Mouse (Mus musculus) intestine, postnatal 0 days (tissue): ENCODE measurements around the gene Ptprg. TPM values are rescaled to one million over a fixed set of nuclear protein-coding genes. Genes with fewer than 3 reads are reported as not detected.

Source experiments
- ATAC-seq: fragments of 200-750 bp; cut with Nextera tagmentation; 2 replicates; pipeline ENCODE4 v1.8.0; 2017; ENCODE audit warnings: mild to moderate bottlenecking, moderate TSS enrichment, moderate library complexity
- H3K27ac ChIP-seq: fragments of 300-500 bp; sonication (generic); 2 replicates; pipeline ENCODE4 v1.5.1; 2014; ENCODE audit warnings: mild to moderate bottlenecking, low read depth, low read length, moderate library complexity
- H3K27me3 ChIP-seq: fragments of 300-500 bp; sonication (generic); replicated peaks from 2 replicates; pipeline ENCODE4 v1.6.1; 2014; ENCODE audit warnings: low read length, mixed read lengths; ENCODE audit not compliant: control insufficient read depth, insufficient read depth
- H3K36me3 ChIP-seq: fragments of 300-500 bp; sonication (generic); 2 replicates; pipeline ENCODE4 v1.6.1; 2014; ENCODE audit warnings: mild to moderate bottlenecking, moderate library complexity; ENCODE audit not compliant: control insufficient read depth, insufficient read depth
- H3K4me1 ChIP-seq: fragments of 300-500 bp; sonication (generic); replicated peaks from 2 replicates; pipeline ENCODE4 v1.6.1; 2014; ENCODE audit warnings: antibody characterized with exemption, low read length, mixed read lengths; ENCODE audit not compliant: control insufficient read depth, insufficient read depth
- H3K4me2 ChIP-seq: fragments of 300-500 bp; sonication (generic); replicated peaks from 2 replicates; pipeline ENCODE4 v1.6.1; 2014; ENCODE audit warnings: low read depth, mild to moderate bottlenecking, moderate library complexity
- H3K4me3 ChIP-seq: fragments of 300-500 bp; sonication (generic); 2 replicates; pipeline ENCODE4 v1.5.1; 2014; ENCODE audit warnings: low read depth, low read length
- H3K9ac ChIP-seq: fragments of 300-500 bp; sonication (generic); 2 replicates; pipeline ENCODE4 v1.6.1; 2014; ENCODE audit warnings: mild to moderate bottlenecking, low read depth, low read length
- H3K9me3 ChIP-seq: fragments of 300-500 bp; sonication (generic); 2 replicates; pipeline ENCODE4 v1.6.1; 2016; ENCODE audit warnings: mixed run types; ENCODE audit not compliant: control insufficient read depth
- CTCF ChIP-seq: sonication (generic); IDR thresholded peaks from 2 replicates; pipeline ENCODE4 v1.5.1; 2016; ENCODE audit warnings: low read depth, mild to moderate bottlenecking, control low read depth, antibody characterized with exemption, moderate library complexity
- WGBS: fragments of 180-500 bp; shearing (Covaris S2); extraction: QIAGEN DNeasy Blood & Tissue Kit; methylation state at CpG from one replicate; pipeline ENCODE4 v1.1.7; 2014; 5-methylcytosine and 5-hydroxymethylcytosine counted together
- polyA plus RNA-seq: library from polyadenylated mRNA; unstranded; fragments of >200 nt; fragmentation: Nextera tagmentation; extraction: Ambion mirVana; gene quantifications from 2 replicates; pipeline ENCODE4 v1.2.1, GENCODE M21; 2015

Ptprg gene
- polyA plus RNA-seq, 1 experiment from 2014 or later = 3.7 TPM

DNA sequence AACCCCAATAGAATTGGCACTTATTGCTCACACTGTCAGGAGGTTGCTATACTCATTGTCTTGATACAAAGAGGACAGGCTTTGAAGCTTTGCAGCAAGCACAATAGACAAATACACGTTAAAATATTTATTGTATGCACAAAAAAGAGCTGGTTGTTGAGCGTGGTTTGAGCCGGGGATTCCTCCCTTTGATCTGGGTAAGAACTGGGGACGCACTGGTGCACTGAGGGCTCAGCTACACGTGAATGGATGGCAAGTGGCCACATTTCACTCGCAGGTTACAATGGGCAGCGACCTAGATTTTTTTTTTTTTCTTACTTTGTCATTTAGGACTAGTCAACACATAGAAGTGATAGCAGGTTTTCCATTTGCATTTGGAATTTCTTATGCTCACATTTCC lies 165.9 kb downstream of the Ptprg start:
- H3K36me3 ChIP-seq = no peaks in the 10 kb centered on the region
- H3K9ac ChIP-seq = no peak overlapping the region
- no peak overlapping the region for H3K27ac ChIP-seq
- H3K4me3 ChIP-seq = no peak overlapping the region
- ATAC-seq = no peak
- H3K4me1 ChIP-seq = no peaks in the 10 kb centered on the region
- H3K9me3 ChIP-seq = no peaks in the 10 kb centered on the region
- H3K4me2 ChIP-seq = no peak overlapping the region
- WGBS = 74% methylated on average over 7 of the region's 7 CpGs
- no peak for TF ChIP-seq CTCF
- H3K27me3 ChIP-seq = no peaks in the 10 kb centered on the region

DNA sequence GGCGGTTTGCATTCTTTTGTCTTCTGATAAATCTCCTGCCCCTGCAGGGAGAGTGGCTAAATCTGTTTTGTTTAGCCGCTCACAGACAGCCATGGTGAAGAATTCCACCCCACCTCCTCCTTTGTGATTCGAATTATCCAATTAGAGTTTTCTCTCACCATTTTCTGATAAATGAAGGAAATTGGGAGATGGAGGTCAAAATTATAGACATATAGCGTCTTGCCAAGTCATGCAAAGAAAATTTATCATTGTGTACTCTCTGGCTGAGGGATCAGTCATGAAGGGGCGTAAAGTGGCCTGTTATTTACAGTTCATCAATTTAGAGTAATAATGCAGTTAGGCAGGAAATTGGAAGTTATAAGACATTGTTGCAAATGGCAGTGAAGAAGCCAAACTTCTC lies 168.8 kb downstream of the Ptprg start:
- no peaks in the 10 kb centered on the region for H3K27me3 ChIP-seq
- H3K4me2 ChIP-seq = no peak overlapping the region
- no peaks in the 10 kb centered on the region for H3K9me3 ChIP-seq
- H3K4me3 ChIP-seq = no peak overlapping the region
- no peak overlapping the region for H3K9ac ChIP-seq
- ATAC-seq = no peak
- H3K4me1 ChIP-seq = no peaks in the 10 kb centered on the region
- no peak overlapping the region for H3K27ac ChIP-seq
- H3K36me3 ChIP-seq = no peaks in the 10 kb centered on the region
- 62% methylated on average over 5 of the region's 5 CpGs for WGBS
- TF ChIP-seq CTCF = no peak

DNA sequence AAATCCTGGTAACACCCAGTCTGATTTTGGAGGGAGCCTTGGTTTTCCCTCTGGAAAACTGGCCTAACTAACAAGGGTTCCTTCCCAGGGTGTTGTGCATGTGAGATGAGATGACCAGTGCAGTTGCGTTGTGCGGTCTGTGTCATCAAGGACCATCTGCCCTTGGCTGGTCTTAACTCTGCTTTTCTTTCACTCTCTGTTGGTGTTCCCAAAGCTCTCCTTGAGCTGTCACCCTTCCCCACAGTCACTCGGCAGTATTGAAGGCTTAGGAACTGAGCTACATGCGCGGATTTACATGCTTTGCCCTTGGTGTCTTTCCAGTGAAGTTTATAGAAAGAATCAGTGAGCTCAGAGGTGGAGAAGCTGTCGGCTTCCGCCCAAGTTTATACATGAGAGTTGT lies 170.5 kb downstream of the Ptprg start:
- Histone ChIP-seq H3K36me3 (no peaks in the 10 kb centered on the region), H3K4me2 (no peak overlapping the region), H3K4me1 (no peaks in the 10 kb centered on the region), H3K27me3 (no peaks in the 10 kb centered on the region), H3K27ac (no peak overlapping the region), H3K4me3 (no peak overlapping the region), H3K9me3 (no peaks in the 10 kb centered on the region), H3K9ac (no peak overlapping the region)
- WGBS = 92% methylated on average over 7 of the region's 7 CpGs
- no peak for ATAC-seq
- TF ChIP-seq CTCF = no peak

DNA sequence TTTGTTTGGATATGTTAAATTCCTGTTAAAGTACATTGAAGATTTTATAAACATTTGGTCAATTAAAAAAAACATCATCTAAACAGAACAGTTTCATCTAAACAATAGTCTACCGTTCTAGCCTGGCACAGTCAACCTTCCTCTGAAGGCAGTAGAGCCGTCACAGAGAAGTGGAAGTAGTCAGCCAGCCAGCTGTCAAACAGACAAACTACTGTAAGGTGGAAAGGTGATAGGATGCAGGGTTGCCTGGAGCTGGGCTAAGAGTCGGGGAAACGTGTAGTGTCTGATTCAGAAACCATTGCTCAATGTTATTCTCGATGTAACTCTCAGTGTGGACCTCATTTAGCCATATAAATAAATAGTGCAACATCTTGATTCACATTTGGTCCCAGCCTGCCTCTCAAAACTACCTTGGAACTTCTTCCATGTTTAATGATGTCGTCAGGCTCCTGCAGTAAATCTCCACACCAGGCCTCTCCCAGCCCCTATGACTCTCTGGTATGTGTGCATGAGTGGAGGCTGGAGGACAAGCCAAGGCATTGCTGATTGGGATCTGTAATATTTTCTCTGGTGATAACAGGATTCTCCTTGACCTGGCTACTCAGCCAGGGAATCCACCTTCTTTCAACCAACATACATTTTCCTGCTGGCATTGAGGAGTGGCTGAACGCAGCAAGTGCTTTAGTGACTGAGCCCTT lies 178.0 kb downstream of the Ptprg start:
- H3K4me2 ChIP-seq = no peak overlapping the region
- no peaks in the 10 kb centered on the region for H3K9me3 ChIP-seq
- H3K9ac ChIP-seq = no peak overlapping the region
- WGBS = 50% methylated on average over 7 of the region's 7 CpGs
- TF ChIP-seq CTCF = no peak
- no peak overlapping the region for H3K4me3 ChIP-seq
- no peaks in the 10 kb centered on the region for H3K27me3 ChIP-seq
- H3K27ac ChIP-seq = no peak overlapping the region
- no peak for ATAC-seq
- H3K36me3 ChIP-seq = no peaks in the 10 kb centered on the region
- H3K4me1 ChIP-seq = no peaks in the 10 kb centered on the region

DNA sequence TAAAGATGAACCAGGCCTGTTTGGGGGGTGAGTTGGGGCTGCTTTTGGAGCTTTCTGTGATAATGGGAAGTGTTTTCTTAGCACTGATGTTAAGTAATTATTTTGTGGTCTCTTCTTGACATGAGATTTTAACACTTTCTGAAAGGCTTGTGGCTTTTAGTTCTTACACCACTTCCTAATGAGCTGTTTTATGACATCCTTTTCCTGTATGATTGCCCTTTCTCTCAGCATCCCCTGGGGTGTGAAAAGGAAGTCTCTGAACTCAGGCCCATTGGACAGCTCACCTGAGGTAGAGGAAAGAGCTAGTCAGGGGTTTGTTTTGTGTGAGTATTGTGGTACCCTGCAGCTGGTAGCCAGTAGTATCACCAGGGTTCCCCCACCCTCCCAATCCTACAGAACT lies 179.0 kb downstream of the Ptprg start:
- Histone ChIP-seq H3K4me1 (no peaks in the 10 kb centered on the region), H3K9ac (no peak overlapping the region), H3K36me3 (no peaks in the 10 kb centered on the region), H3K27me3 (no peaks in the 10 kb centered on the region), H3K4me2 (no peak overlapping the region), H3K9me3 (no peaks in the 10 kb centered on the region), H3K4me3 (no peak overlapping the region), H3K27ac (no peak overlapping the region)
- no peak for TF ChIP-seq CTCF
- no peak for ATAC-seq

DNA sequence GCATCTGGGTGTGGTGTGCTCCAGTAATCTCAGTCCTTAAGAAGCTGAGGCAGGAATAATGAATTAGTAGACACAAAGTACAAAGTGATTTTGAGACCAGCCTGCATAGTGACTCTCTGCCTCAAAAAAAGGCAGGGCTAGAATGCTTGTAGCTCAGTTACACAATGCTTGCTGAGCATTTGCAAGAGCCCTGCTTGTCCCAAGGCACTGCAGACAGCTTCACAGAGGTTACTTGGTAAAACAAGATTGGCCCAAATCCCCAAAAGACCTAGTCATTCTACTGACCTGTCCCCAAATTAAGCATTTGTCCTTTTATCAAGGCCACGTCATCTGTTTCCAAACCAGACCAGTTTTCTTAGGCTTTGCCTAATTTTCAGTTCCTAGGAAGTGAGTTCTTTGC lies 190.4 kb downstream of the Ptprg start:
- TF ChIP-seq CTCF = no peak
- no peak for ATAC-seq

DNA sequence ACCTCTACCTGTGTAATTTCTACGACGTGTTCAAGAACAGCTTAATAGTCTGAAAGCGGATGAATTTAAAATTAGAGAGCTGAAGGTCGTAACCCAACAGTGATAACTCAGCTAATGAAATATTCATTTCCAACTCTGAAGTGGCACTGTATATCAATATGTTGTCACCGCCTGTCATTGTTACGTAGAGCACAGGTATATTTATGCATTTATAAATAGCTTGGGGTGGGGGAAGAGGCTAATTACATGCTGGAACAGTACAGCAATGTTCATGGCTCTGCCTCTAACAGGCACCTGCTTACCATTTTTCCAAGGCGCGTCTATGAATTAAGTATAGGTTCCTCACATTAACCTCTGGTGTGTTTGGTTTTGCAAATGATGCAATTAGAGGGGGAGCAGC lies 199.3 kb downstream of the Ptprg start:
- no peaks in the 10 kb centered on the region for H3K36me3 ChIP-seq
- no peak for ATAC-seq
- H3K4me3 ChIP-seq = no peak overlapping the region
- no peak overlapping the region for H3K27ac ChIP-seq
- no peaks in the 10 kb centered on the region for H3K4me1 ChIP-seq
- 81% methylated on average over 8 of the region's 8 CpGs for WGBS
- no peak for TF ChIP-seq CTCF
- no peak overlapping the region for H3K4me2 ChIP-seq
- H3K9ac ChIP-seq = no peak overlapping the region
- H3K9me3 ChIP-seq = no peaks in the 10 kb centered on the region
- no peaks in the 10 kb centered on the region for H3K27me3 ChIP-seq

More for the DNA sequence above, 190.4 kb downstream of the Ptprg start:
- H3K4me3 ChIP-seq = no peak overlapping the region
- H3K27me3 ChIP-seq = no peaks in the 10 kb centered on the region
- no peak overlapping the region for H3K9ac ChIP-seq
- H3K27ac ChIP-seq = no peak overlapping the region
- WGBS = 96% methylated on average over 1 of the region's 1 CpGs
- H3K4me2 ChIP-seq = no peak overlapping the region
- no peaks in the 10 kb centered on the region for H3K4me1 ChIP-seq
- no peaks in the 10 kb centered on the region for H3K9me3 ChIP-seq
- no peaks in the 10 kb centered on the region for H3K36me3 ChIP-seq
